Mouse (Mus musculus) testis, adult 2 months (tissue): ENCODE data around the gene Trpm4. TPM values are rescaled to one million over a fixed set of nuclear protein-coding genes. Genes with fewer than 3 reads are reported as not detected.

ENCODE experiments used
- H3K27ac ChIP-seq: fragments of 200-500 bp; 2 replicates; pipeline ENCODE4 v1.5.1; 2012; ENCODE audit warnings: low read depth, low read length; ENCODE audit not compliant: control insufficient read depth, insufficient read depth
- H3K27me3 ChIP-seq: fragments of 200-500 bp; 2 replicates; pipeline ENCODE4 v1.6.1; 2012; ENCODE audit warnings: mild to moderate bottlenecking, low read length, moderate library complexity; ENCODE audit not compliant: control insufficient read depth, insufficient read depth
- H3K36me3 ChIP-seq: fragments of 200-500 bp; 2 replicates; pipeline ENCODE4 v1.6.1; 2012; ENCODE audit warnings: mild to moderate bottlenecking, low read length; ENCODE audit not compliant: control insufficient read depth, insufficient read depth
- H3K4me1 ChIP-seq: fragments of 200-500 bp; 2 replicates; pipeline ENCODE4 v1.6.1; 2012; ENCODE audit warnings: low read length; ENCODE audit not compliant: control insufficient read depth, insufficient read depth
- H3K4me3 ChIP-seq: fragments of 200-500 bp; 2 replicates; pipeline ENCODE4 v1.5.1; 2012; ENCODE audit warnings: low read depth, mild to moderate bottlenecking, low read length, moderate library complexity, mixed read lengths; ENCODE audit not compliant: control insufficient read depth
- CTCF ChIP-seq: fragments of 200-500 bp; IDR thresholded peaks from 2 replicates; pipeline ENCODE4 v1.5.1; 2012; ENCODE audit warnings: low read depth, mild to moderate bottlenecking, inconsistent platforms, low read length, moderate library complexity; ENCODE audit not compliant: control insufficient read depth, insufficient read depth, insufficient replicate concordance
- POLR2A ChIP-seq: fragments of 200-500 bp; IDR thresholded peaks from 2 replicates; pipeline ENCODE4 v1.6.1; 2012; ENCODE audit warnings: low read depth, mild to moderate bottlenecking, inconsistent platforms, low read length, moderate library complexity; ENCODE audit not compliant: control insufficient read depth
- polyA plus RNA-seq: library from polyadenylated mRNA; depleted of rRNA; stranded (reverse); fragments of >200 nt; gene quantifications from 2 replicates; pipeline ENCODE4 v1.2.3, GENCODE M21; 2012

Trpm4 gene
- polyA plus RNA-seq, 1 experiment = 54.8 TPM

GRCm38 (mm10) chr7:45323069-45323468 lies 10.5 kb downstream of the Trpm4 start:
- TF ChIP-seq POLR2A = no peak
- TF ChIP-seq CTCF = no peak
- Histone ChIP-seq H3K36me3 (no peaks in the 10 kb centered on the region), H3K27me3 (no peaks in the 10 kb centered on the region), H3K4me1 (peaks cover 6% of the 10 kb centered on the region), H3K4me3 (no peak overlapping the region), H3K27ac (no peak overlapping the region)

DNA sequence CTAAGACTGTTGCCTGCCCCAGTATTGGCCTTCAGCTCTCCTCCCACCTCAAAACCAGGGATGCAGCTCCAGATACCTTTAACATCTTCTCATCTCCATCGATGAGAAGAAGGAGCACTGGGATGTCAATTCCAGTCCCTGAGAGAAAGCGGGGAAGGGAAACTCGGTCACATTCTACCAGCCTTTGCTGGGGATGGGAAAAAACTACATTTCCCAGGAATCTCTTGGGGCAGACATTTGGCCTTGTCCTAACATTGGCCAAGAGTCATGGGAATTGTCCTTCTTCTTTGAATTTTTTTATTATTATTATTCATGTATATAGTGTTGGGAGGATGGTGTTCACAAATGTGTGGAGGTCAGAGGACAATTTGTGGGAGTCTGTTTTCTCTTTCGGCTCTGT lies 11.3 kb downstream of the Trpm4 start:
- Histone ChIP-seq H3K36me3 (no peaks in the 10 kb centered on the region), H3K4me3 (no peak overlapping the region), H3K4me1 (peaks cover 6% of the 10 kb centered on the region), H3K27ac (no peak overlapping the region), H3K27me3 (no peaks in the 10 kb centered on the region)
- TF ChIP-seq POLR2A = no peak
- no peak for TF ChIP-seq CTCF

- Histone ChIP-seq H3K4me3 (no peak overlapping the region), H3K4me1 (peaks cover 3% of the 10 kb centered on the region; the same call in 1 of the 2 replicates), H3K27me3 (no peaks in the 10 kb centered on the region), H3K36me3 (no peaks in the 10 kb centered on the region), H3K27ac (no peak overlapping the region)
- TF ChIP-seq POLR2A (no peak), CTCF (no peak)
Observed at GRCm38 (mm10) chr7:45316536-45316935, 17.0 kb downstream of the Trpm4 start.

GRCm38 (mm10) chr7:45315182-45315701 lies 18.3 kb downstream of the Trpm4 start:
- Histone ChIP-seq H3K4me1 (peaks cover 3% of the 10 kb centered on the region; the same call in 1 of the 2 replicates), H3K27me3 (no peaks in the 10 kb centered on the region), H3K27ac (no peak overlapping the region), H3K36me3 (no peaks in the 10 kb centered on the region), H3K4me3 (no peak overlapping the region)
- no peak for TF ChIP-seq CTCF
- TF ChIP-seq POLR2A = no peak

GRCm38 (mm10) chr7:45313495-45313894 lies 20.1 kb downstream of the Trpm4 start:
- Histone ChIP-seq H3K36me3 (no peaks in the 10 kb centered on the region), H3K27me3 (no peaks in the 10 kb centered on the region), H3K4me1 (peaks cover 13% of the 10 kb centered on the region), H3K27ac (peak overlapping the region; percentile 46), H3K4me3 (no peak overlapping the region)
- no peak for TF ChIP-seq CTCF
- no peak for TF ChIP-seq POLR2A

DNA sequence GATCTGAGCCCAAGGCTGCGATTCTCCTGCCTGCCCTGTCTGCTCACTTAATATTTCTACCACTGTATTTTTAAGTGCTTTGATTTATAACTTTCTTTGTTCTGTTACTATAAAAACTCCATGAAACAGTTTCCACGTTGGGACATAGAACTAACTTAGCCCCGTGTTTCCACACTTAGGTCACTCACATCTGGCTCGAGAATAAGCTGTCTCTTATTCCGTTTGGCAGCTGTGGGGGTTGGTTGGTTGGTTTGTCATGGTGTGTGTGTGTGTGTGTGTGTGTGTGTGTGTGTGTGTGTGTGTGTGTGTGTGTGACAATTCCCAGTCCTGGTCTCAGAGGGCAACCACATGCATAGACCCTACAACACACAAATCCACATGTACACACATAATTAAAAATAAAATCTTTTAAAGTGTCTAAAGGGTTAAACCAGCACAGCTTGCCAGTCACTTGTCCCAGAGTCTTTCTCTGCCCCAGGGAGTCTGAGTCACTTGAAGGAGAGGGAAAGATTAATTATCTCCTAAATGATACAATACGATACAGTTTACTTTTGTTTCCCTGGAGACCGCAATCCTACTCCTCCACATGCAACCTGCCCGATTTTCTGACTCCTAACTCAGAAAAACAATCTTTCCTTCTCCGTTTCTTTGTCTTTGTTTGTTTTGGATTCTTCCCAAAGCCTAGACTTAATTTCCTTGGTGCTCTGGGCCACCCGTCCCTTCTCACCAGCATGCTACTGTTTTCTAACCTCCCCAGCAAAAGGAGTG lies 20.7 kb downstream of the Trpm4 start:
- peaks cover 18% of the 10 kb centered on the region for H3K4me1 ChIP-seq
- H3K27ac ChIP-seq = peak overlapping the region; percentile 46; the same call in 1 of the 2 replicates
- TF ChIP-seq POLR2A (no peak), CTCF (no peak)
- no peaks in the 10 kb centered on the region for H3K27me3 ChIP-seq
- H3K36me3 ChIP-seq = no peaks in the 10 kb centered on the region
- no peak overlapping the region for H3K4me3 ChIP-seq

DNA sequence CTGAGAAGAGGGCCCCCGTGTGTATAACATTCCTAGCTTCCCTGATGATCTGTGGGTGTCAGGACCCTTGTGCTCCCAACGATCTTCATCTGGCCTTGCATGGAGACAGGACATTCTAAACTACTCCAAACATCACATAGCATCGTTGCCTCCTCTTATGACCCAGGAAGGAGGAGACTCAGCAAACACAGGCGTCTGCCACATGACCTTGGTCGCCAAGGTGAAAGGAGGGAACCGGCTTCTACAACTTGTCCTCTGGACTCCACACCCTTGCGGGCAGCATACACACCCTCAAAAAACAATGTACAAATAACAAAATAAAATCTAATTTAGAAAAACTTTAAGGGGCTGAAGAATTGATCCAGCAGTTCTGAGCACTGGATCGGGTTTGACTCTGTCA lies 21.6 kb downstream of the Trpm4 start:
- Histone ChIP-seq H3K4me1 (peaks cover 18% of the 10 kb centered on the region), H3K27me3 (no peaks in the 10 kb centered on the region), H3K36me3 (no peaks in the 10 kb centered on the region), H3K27ac (no peak overlapping the region), H3K4me3 (no peak overlapping the region)
- TF ChIP-seq POLR2A (no peak), CTCF (no peak)
